Mouse (Mus musculus): Measurements from ENCODE around the gene Slco3a1. TPM values are rescaled to one million over a fixed set of nuclear protein-coding genes. Genes with fewer than 3 reads are reported as not detected.
A peak's percentile ranks its signal among the peaks of the same experiment; 100 is the strongest.

Gene Slco3a1
- total and polyA plus RNA-seq, 2 experiments from 2014 or later = 10.5 to 24.8 TPM

- Histone ChIP-seq H3K9me3 (replicated peaks; ENCODE audit: control insufficient read depth, low read length) (no peaks in the 10 kb centered on the region), H3K4me3 (ENCODE audit: low read depth, low read length) (no peak overlapping the region), H3K9ac (replicated peaks; ENCODE audit: low read depth, low read length) (no peak overlapping the region), H3K27me3 (ENCODE audit: control insufficient read depth, insufficient read depth, low read length) (no peaks in the 10 kb centered on the region), H3K4me2 (ENCODE audit: low read depth, low read length) (0 out of 2 replicates have a peak overlapping the region, but pooled peaks have one; percentile 6), H3K27ac (ENCODE audit: low read depth) (peak overlapping the region; percentile 79), H3K4me1 (ENCODE audit: control insufficient read depth, insufficient read depth) (peaks cover 39% of the 10 kb centered on the region), H3K36me3 (replicated peaks; ENCODE audit: control insufficient read depth, insufficient read depth, low read length) (no peaks in the 10 kb centered on the region)
- TF ChIP-seq EP300 (IDR thresholded peaks at IDR 0.05; ENCODE audit: low read depth) (no peak), CTCF (IDR thresholded peaks at IDR 0.05; ENCODE audit: low read depth) (no peak)
- DNase-seq (ENCODE audit: low spot score) (peak; percentile 78), ATAC-seq (ENCODE audit: insufficient read depth, low read depth) (peak; percentile 81)
- WGBS = 20% methylated on average over 2 of the region's 2 CpGs
Measured at GRCm38 (mm10) chr7:74381881-74382281, 172.7 kb downstream of the Slco3a1 start.

GRCm38 (mm10) chr7:74381051-74381450, 173.5 kb downstream of the Slco3a1 start:
- no peaks in the 10 kb centered on the region for H3K36me3 ChIP-seq (replicated peaks; ENCODE audit: control insufficient read depth, insufficient read depth, low read length)
- H3K27ac ChIP-seq (ENCODE audit: low read depth) = peak overlapping the region; percentile 79
- no peaks in the 10 kb centered on the region for H3K9me3 ChIP-seq (replicated peaks; ENCODE audit: control insufficient read depth, low read length)
- 50% methylated on average over 2 of the region's 2 CpGs for WGBS
- ATAC-seq (ENCODE audit: insufficient read depth, low read depth) (no peak), DNase-seq (ENCODE audit: low spot score) (peak; percentile 49)
- H3K4me3 ChIP-seq (ENCODE audit: low read depth, low read length) = no peak overlapping the region
- H3K27me3 ChIP-seq (ENCODE audit: control insufficient read depth, insufficient read depth, low read length) = no peaks in the 10 kb centered on the region
- TF ChIP-seq CTCF (IDR thresholded peaks at IDR 0.05; ENCODE audit: low read depth) (no peak), EP300 (IDR thresholded peaks at IDR 0.05; ENCODE audit: low read depth) (no peak)
- peaks cover 30% of the 10 kb centered on the region for H3K4me1 ChIP-seq (ENCODE audit: control insufficient read depth, insufficient read depth)
- no peak overlapping the region for H3K9ac ChIP-seq (replicated peaks; ENCODE audit: low read depth, low read length)
- no peak overlapping the region for H3K4me2 ChIP-seq (ENCODE audit: low read depth, low read length)

GRCm38 (mm10) chr7:74377909-74378308, 176.7 kb downstream of the Slco3a1 start:
- Histone ChIP-seq H3K4me1 (ENCODE audit: control insufficient read depth, insufficient read depth) (peaks cover 21% of the 10 kb centered on the region), H3K9me3 (replicated peaks; ENCODE audit: control insufficient read depth, low read length) (no peaks in the 10 kb centered on the region), H3K9ac (replicated peaks; ENCODE audit: low read depth, low read length) (no peak overlapping the region), H3K4me3 (ENCODE audit: low read depth, low read length) (no peak overlapping the region), H3K27ac (ENCODE audit: low read depth) (no peak overlapping the region), H3K27me3 (ENCODE audit: control insufficient read depth, insufficient read depth, low read length) (no peaks in the 10 kb centered on the region), H3K36me3 (replicated peaks; ENCODE audit: control insufficient read depth, insufficient read depth, low read length) (no peaks in the 10 kb centered on the region), H3K4me2 (ENCODE audit: low read depth, low read length) (no peak overlapping the region)
- no peak for DNase-seq (ENCODE audit: low spot score)
- 82% methylated on average over 10 of the region's 10 CpGs for WGBS
- TF ChIP-seq EP300 (IDR thresholded peaks at IDR 0.05; ENCODE audit: low read depth) = no peak
- ATAC-seq (ENCODE audit: insufficient read depth, low read depth) = no peak

GRCm38 (mm10) chr7:74376397-74377044, 178.1 kb downstream of the Slco3a1 start:
- no peak for TF ChIP-seq CTCF (IDR thresholded peaks at IDR 0.05; ENCODE audit: low read depth)
- TF ChIP-seq EP300 (IDR thresholded peaks at IDR 0.05; ENCODE audit: low read depth) = no peak
- Histone ChIP-seq H3K4me2 (ENCODE audit: low read depth, low read length) (no peak overlapping the region), H3K27ac (ENCODE audit: low read depth) (no peak overlapping the region), H3K9ac (replicated peaks; ENCODE audit: low read depth, low read length) (no peak overlapping the region), H3K4me1 (ENCODE audit: control insufficient read depth, insufficient read depth) (peaks cover 9% of the 10 kb centered on the region), H3K27me3 (ENCODE audit: control insufficient read depth, insufficient read depth, low read length) (no peaks in the 10 kb centered on the region), H3K4me3 (ENCODE audit: low read depth, low read length) (no peak overlapping the region), H3K36me3 (replicated peaks; ENCODE audit: control insufficient read depth, insufficient read depth, low read length) (no peaks in the 10 kb centered on the region), H3K9me3 (replicated peaks; ENCODE audit: control insufficient read depth, low read length) (no peaks in the 10 kb centered on the region)
- 42% methylated on average over 12 of the region's 12 CpGs for WGBS
- no peak for ATAC-seq (ENCODE audit: insufficient read depth, low read depth)
- DNase-seq (ENCODE audit: low spot score) = peak; percentile 37

- H3K27me3 ChIP-seq (ENCODE audit: control insufficient read depth, insufficient read depth, low read length) = no peaks in the 10 kb centered on the region
- no peak overlapping the region for H3K27ac ChIP-seq (ENCODE audit: low read depth)
- TF ChIP-seq EP300 (IDR thresholded peaks at IDR 0.05; ENCODE audit: low read depth) (no peak), CTCF (IDR thresholded peaks at IDR 0.05; ENCODE audit: low read depth) (no peak)
- no peak overlapping the region for H3K4me2 ChIP-seq (ENCODE audit: low read depth, low read length)
- 82% methylated on average over 14 of the region's 14 CpGs for WGBS
- H3K36me3 ChIP-seq (replicated peaks; ENCODE audit: control insufficient read depth, insufficient read depth, low read length) = no peaks in the 10 kb centered on the region
- DNase-seq (ENCODE audit: low spot score) (no peak), ATAC-seq (ENCODE audit: insufficient read depth, low read depth) (no peak)
- no peaks in the 10 kb centered on the region for H3K9me3 ChIP-seq (replicated peaks; ENCODE audit: control insufficient read depth, low read length)
- no peak overlapping the region for H3K9ac ChIP-seq (replicated peaks; ENCODE audit: low read depth, low read length)
- H3K4me1 ChIP-seq (ENCODE audit: control insufficient read depth, insufficient read depth) = no peaks in the 10 kb centered on the region
- H3K4me3 ChIP-seq (ENCODE audit: low read depth, low read length) = no peak overlapping the region
Measured at GRCm38 (mm10) chr7:74375174-74375957, 179.2 kb downstream of the Slco3a1 start.
